Mouse (Mus musculus) frontal cortex, adult (tissue): Measurements from ENCODE around the gene Gm9048.
"Not testable (repeated sequence)": the region's sequence is repeated elsewhere in the genome, so short reads cannot be mapped to it uniquely, and the experiment has no call there.

Experiments
- ATAC-seq: cut with Nextera tagmentation; 2 replicates; pipeline ENCODE4 v1.9.2; 2017; ENCODE audit warnings: mild to moderate bottlenecking, moderate library complexity, mixed read lengths; ENCODE audit not compliant: low TSS enrichment

Gm9048 gene

DNA sequence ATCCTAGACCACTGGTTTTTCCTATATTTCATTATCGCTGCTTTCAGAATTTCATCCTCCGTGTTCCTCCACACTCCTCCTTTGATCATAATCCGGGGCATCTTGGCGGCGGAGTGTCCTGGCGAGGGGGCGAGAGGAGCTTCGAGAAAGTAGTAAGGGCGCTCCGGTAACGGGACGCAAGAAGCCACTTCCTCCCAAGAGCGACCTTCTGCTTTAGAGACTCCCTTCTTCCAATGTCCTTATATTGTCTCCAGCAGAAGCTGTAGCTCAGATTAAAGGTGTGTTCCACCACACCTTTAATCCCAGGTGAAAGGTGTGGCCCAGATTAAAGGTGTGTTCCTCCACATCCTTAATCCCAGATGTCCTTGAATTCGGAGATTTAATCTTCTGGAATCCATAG, at the start of gene Gm9048:
Gm9048 (minus strand) TSS at position 101 of the 400 bp plus-strand sequence.
- not testable (repeated sequence) for ATAC-seq

DNA sequence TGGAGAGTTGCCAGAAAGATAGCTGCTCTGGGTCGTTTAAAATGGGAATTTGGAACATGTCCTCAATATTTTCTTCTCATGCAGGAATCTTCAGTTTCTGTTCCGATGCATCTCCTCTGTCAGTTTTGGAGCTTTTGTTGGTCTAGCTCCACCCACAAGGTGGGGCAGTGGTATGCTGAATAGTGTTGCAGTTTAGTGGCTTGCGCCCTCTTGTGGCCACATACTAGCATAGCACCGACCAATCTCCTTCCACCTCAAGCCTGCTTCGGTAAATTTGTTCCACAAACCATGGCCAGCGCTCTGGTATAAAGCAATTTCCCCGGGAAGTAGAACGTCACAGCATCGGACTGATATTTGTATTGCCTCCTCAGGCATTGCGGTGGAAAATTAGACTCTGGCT, 22.0 kb upstream of the Gm9048 start:
- ATAC-seq: peak; percentile 99

DNA sequence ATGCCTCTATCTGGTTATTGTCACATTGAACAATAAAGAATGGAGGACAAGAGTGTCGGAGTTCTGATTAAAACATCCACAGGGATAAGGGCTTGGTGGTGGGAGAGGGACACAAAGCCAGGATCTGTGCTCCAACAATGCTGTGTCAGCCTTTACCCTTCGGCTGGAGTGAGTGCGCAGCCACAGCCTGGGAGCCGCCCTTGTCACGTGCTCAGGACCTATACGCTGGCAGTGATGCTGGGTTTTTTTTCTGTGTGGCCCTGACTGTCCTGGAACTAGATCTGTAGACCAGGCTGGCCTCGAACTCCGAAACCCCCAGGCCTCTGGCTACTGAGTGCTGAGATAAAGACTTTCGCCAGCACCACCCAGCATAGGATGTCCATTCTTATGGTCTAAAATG, 21.0 kb upstream of the Gm9048 start:
- no peak for ATAC-seq

DNA sequence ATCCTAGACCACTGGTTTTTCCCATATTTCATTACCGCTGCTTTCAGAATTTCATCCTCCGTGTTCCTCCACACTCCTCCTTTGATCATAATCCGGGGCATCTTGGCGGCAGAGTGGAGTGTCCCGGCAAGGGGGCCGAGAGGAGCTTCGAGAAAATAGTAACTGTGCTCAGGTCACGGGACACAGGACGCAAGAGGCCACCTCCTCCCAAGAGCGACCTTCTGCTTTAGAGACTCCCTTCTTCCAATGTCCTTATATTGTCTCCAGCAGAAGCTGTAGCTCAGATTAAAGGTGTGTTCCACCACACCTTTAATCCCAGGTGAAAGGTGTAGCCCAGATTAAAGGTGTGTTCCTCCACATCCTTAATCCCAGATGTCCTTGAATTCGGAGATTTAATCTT, 5.5 kb upstream of the Gm9048 start, which contains the start of gene Gm9049:
Gm9049 (minus strand) TSS at position 101 of the 400 bp plus-strand sequence.
- ATAC-seq: not testable (repeated sequence)

DNA sequence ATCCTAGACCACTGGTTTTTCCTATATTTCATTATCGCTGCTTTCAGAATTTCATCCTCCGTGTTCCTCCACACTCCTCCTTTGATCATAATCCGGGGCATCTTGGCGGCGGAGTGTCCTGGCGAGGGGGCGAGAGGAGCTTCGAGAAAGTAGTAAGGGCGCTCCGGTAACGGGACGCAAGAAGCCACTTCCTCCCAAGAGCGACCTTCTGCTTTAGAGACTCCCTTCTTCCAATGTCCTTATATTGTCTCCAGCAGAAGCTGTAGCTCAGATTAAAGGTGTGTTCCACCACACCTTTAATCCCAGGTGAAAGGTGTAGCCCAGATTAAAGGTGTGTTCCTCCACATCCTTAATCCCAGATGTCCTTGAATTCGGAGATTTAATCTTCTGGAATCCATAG, 5.3 kb downstream of the Gm9048 start, which contains the start of gene Gm9046:
Gm9046 (minus strand) TSS at position 101 of the 400 bp plus-strand sequence.
- not testable (repeated sequence) for ATAC-seq

DNA sequence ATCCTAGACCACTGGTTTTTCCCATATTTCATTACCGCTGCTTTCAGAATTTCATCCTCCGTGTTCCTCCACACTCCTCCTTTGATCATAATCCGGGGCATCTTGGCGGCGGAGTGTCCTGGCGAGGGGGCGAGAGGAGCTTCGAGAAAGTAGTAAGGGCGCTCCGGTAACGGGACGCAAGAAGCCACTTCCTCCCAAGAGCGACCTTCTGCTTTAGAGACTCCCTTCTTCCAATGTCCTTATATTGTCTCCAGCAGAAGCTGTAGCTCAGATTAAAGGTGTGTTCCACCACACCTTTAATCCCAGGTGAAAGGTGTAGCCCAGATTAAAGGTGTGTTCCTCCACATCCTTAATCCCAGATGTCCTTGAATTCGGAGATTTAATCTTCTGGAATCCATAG, 10.7 kb downstream of the Gm9048 start, which contains the start of gene Gm9045:
Gm9045 (minus strand) TSS at position 101 of the 400 bp plus-strand sequence.
- ATAC-seq: not testable (repeated sequence)

DNA sequence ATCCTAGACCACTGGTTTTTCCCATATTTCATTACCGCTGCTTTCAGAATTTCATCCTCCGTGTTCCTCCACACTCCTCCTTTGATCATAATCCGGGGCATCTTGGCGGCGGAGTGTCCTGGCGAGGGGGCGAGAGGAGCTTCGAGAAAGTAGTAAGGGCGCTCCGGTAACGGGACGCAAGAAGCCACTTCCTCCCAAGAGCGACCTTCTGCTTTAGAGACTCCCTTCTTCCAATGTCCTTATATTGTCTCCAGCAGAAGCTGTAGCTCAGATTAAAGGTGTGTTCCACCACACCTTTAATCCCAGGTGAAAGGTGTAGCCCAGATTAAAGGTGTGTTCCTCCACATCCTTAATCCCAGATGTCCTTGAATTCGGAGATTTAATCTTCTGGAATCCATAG, 16.2 kb downstream of the Gm9048 start, which contains the start of gene Gm9044:
Gm9044 (minus strand) TSS at position 101 of the 400 bp plus-strand sequence.
- not testable (repeated sequence) for ATAC-seq

DNA sequence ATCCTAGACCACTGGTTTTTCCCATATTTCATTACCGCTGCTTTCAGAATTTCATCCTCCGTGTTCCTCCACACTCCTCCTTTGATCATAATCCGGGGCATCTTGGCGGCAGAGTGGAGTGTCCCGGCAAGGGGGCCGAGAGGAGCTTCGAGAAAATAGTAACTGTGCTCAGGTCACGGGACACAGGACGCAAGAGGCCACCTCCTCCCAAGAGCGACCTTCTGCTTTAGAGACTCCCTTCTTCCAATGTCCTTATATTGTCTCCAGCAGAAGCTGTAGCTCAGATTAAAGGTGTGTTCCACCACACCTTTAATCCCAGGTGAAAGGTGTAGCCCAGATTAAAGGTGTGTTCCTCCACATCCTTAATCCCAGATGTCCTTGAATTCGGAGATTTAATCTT, 21.6 kb downstream of the Gm9048 start, which contains the start of gene Gm9040:
Gm9040 (minus strand) TSS at position 101 of the 400 bp plus-strand sequence.
- not testable (repeated sequence) for ATAC-seq

DNA sequence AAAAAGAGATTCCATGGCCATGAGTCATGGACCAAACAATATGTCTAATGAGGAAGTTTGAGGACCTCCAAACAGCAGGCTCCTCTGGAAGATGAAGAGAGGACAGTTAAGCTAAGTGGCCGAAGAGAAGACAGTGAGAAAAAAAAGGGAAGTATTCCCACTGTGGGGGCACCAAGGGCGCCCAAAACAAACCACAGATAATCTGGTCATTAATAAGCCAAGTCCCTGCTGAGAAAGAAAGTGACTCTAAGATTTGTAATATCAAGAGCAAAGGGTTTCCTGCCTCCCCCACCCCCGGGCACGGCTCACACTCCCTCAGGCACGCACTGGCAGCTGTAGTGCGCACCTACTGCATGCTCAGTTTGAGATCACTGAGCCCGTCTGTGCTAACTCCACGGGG, 29.5 kb downstream of the Gm9048 start:
- ATAC-seq: no peak

DNA sequence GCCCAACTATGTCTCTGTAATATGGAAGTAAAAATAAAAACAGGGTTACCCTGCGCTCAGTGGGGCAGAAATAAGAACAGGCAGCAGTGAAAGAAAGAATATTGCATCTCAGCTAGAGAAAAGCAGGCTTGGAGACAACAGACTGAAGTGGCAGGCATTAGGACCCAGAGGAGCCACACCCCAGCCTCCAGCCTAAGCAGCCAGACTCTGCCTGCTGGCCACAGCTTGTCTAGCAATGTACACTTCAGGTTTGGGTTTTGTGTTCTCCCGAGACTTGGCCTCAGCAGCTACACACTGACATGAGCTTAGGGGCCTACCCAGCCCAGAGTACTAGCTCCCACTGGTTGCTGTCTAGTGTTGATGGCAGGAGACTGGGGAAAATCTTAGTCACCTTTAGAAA, 46.3 kb downstream of the Gm9048 start:
- ATAC-seq: not testable (repeated sequence)
